Comparison of ENCODE assay signal across 10 mouse cellular contexts in the genomic region with DNA sequence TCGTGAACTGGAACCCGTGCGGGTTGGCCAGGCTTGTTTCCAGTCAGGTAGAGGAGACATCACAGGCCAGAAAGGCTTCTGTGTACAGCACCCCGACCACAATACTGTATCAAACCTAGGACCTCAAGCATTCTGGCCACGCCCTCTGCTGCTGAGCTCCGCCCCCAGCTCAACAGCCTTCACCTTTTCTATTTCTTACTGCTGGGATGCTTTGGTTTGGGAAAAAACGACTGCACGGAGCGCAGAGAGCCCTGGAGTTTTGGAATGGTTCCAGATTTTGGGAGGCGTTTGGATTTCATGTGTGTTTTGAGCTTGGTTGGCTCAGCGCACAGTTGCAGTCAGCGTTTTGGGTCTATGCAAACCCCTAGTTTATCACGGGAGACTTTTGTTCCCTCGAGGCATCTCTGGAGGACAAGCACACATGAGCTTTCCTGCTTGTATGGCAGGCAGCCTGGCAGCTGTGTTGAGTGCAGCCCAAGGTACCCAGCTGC. TPM values are rescaled to one million over a fixed set of nuclear protein-coding genes. Genes with fewer than 3 reads are reported as not detected.
A peak's percentile ranks its signal among the peaks of the same experiment; 100 is the strongest.
DNase-seq lines count a peak whose midpoint lies in the region; ATAC-seq and TF ChIP-seq lines count a peak whose summit lies in the region.
"Had no signal": no experiment of that assay in that cellular context is flagged by ENCODE, and none has a peak within 500 bp of the region (broad histone marks: within the 10 kb centered on the region; RNA-seq: fewer than 3 reads in every experiment).

No protein-coding gene starts in this region.

- no peak overlapping the region for H3K27ac ChIP-seq in forebrain, postnatal 0 days (ENCODE audit: low read depth, low read length)
- H3K27ac ChIP-seq in forebrain, embryonic 12.5 days = no peak overlapping the region
- peak overlapping the region; percentile 30; the same call in 1 of the 2 replicates for H3K27ac ChIP-seq in limb, embryonic 15.5 days
- no peak overlapping the region for H3K27ac ChIP-seq in stomach, postnatal 0 days (replicated peaks)

- 0 out of 2 replicates have a peak, but pooled peaks cover 3% of the 10 kb centered on the region for H3K4me1 ChIP-seq in forebrain, postnatal 0 days (ENCODE audit: insufficient read depth)
- H3K4me1 ChIP-seq in forebrain, embryonic 12.5 days = peaks cover 4% of the 10 kb centered on the region; the same call in 1 of the 2 replicates
- peaks cover 10% of the 10 kb centered on the region for H3K4me1 ChIP-seq in limb, embryonic 15.5 days
- no peaks in the 10 kb centered on the region for H3K4me1 ChIP-seq in stomach, postnatal 0 days (replicated peaks; ENCODE audit: control insufficient read depth, insufficient read depth)

- H3K4me2 ChIP-seq in forebrain, postnatal 0 days (ENCODE audit: low read depth) = no peak overlapping the region
- H3K4me2 ChIP-seq in forebrain, embryonic 12.5 days = no peak overlapping the region
- H3K4me2 ChIP-seq in limb, embryonic 15.5 days = no peak overlapping the region
- no peak overlapping the region for H3K4me2 ChIP-seq in stomach, postnatal 0 days (replicated peaks; ENCODE audit: low read depth)

- H3K36me3 ChIP-seq in forebrain, postnatal 0 days (ENCODE audit: insufficient read depth) = peaks cover 8% of the 10 kb centered on the region
- no peaks in the 10 kb centered on the region for H3K36me3 ChIP-seq in forebrain, embryonic 12.5 days (replicated peaks)
- 0 out of 2 replicates have a peak, but pooled peaks cover 3% of the 10 kb centered on the region for H3K36me3 ChIP-seq in limb, embryonic 15.5 days
- no peaks in the 10 kb centered on the region for H3K36me3 ChIP-seq in stomach, postnatal 0 days (ENCODE audit: control insufficient read depth, insufficient read depth, low read length)
- H3K36me3 ChIP-seq: G1E had no signal

- no peak overlapping the region for H3K9ac ChIP-seq in forebrain, postnatal 0 days
- H3K9ac ChIP-seq in forebrain, embryonic 12.5 days = no peak overlapping the region
- no peak overlapping the region for H3K9ac ChIP-seq in limb, embryonic 15.5 days
- H3K9ac ChIP-seq in stomach, postnatal 0 days (ENCODE audit: low read length) = no peak overlapping the region
- H3K9ac ChIP-seq: heart, embryonic 15.5 days had no signal

- TF ChIP-seq CTCF in forebrain, postnatal 0 days (IDR thresholded peaks at IDR 0.05; ENCODE audit: low read depth) = no peak
- no peak for TF ChIP-seq CTCF in stomach, postnatal 0 days (IDR thresholded peaks at IDR 0.05; ENCODE audit: low read depth)

- ATAC-seq in forebrain, postnatal 0 days = no peak
- ATAC-seq in forebrain, embryonic 12.5 days (ENCODE audit: low FRiP score) = no peak
- ATAC-seq in limb, embryonic 15.5 days (ENCODE audit: insufficient number of reproducible peaks, low FRiP score, low TSS enrichment, low read depth) = peak; percentile 21; the same call in 1 of the 2 replicates
- 0 out of 2 replicates have a peak, but pooled peaks have one; percentile 22 for ATAC-seq in stomach, postnatal 0 days (ENCODE audit: low FRiP score, low TSS enrichment)

- TF ChIP-seq EP300 in stomach, postnatal 0 days (optimal IDR thresholded peaks at IDR 0.05) = no peak

- no peak overlapping the region for H3K4me3 ChIP-seq in forebrain, postnatal 0 days (ENCODE audit: low read depth, low read length)
- no peak overlapping the region for H3K4me3 ChIP-seq in forebrain, embryonic 12.5 days (replicated peaks)
- no peak overlapping the region for H3K4me3 ChIP-seq in limb, embryonic 15.5 days
- no peak overlapping the region for H3K4me3 ChIP-seq in stomach, postnatal 0 days (ENCODE audit: low read depth, low read length)
- H3K4me3 ChIP-seq: heart, embryonic 15.5 days had no signal

- no peaks in the 10 kb centered on the region for H3K9me3 ChIP-seq in forebrain, postnatal 0 days (ENCODE audit: low read length)
- H3K9me3 ChIP-seq in forebrain, embryonic 12.5 days = no peaks in the 10 kb centered on the region
- H3K9me3 ChIP-seq in limb, embryonic 15.5 days = no peaks in the 10 kb centered on the region
- no peaks in the 10 kb centered on the region for H3K9me3 ChIP-seq in stomach, postnatal 0 days (ENCODE audit: control insufficient read depth, low read length)
- H3K9me3 ChIP-seq: heart, embryonic 15.5 days had no signal

- WGBS in forebrain, postnatal 0 days = 49% methylated on average over 14 of the region's 14 CpGs
- 76% methylated on average over 14 of the region's 14 CpGs for WGBS in forebrain, embryonic 12.5 days
- WGBS in limb, embryonic 15.5 days = 47% methylated on average over 14 of the region's 14 CpGs
- WGBS in stomach, postnatal 0 days = 47% methylated on average over 14 of the region's 14 CpGs

- peak; percentile 41 for DNase-seq in forebrain, postnatal 0 days
- peak; percentile 5 for DNase-seq in ovary, postnatal 36 days (ENCODE audit: low spot score)
- no peak for DNase-seq in ovary, postnatal 10 days (ENCODE audit: low spot score)
- DNase-seq in stomach, postnatal 0 days (ENCODE audit: low spot score) = peak; percentile 35
- DNase-seq in layer of hippocampus, adult 11-12 months (ENCODE audit: low spot score) = no peak
- DNase-seq in layer of hippocampus, adult 9-10 months (ENCODE audit: low spot score) = no peak

- no peaks in the 10 kb centered on the region for H3K27me3 ChIP-seq in forebrain, postnatal 0 days (ENCODE audit: insufficient read depth, low read length)
- no peaks in the 10 kb centered on the region for H3K27me3 ChIP-seq in forebrain, embryonic 12.5 days
- no peaks in the 10 kb centered on the region for H3K27me3 ChIP-seq in limb, embryonic 15.5 days
- no peaks in the 10 kb centered on the region for H3K27me3 ChIP-seq in stomach, postnatal 0 days (ENCODE audit: control insufficient read depth, insufficient read depth, low read length)
- H3K27me3 ChIP-seq: heart, embryonic 15.5 days had no signal

RNA-seq across cellular contexts. Expression of gene Fam174b, which starts 32.2 kb away (rescaled TPM):
- 44.9 and 49.1 TPM in 2 replicates for total RNA-seq in forebrain, postnatal 0 days (2014; rRNA removed)
- polyA plus RNA-seq in forebrain, postnatal 0 days (2015; fragmentation: Nextera tagmentation; extraction: Ambion mirVana) = 30.7 and 35.6 TPM in 2 replicates
- 23.4 and 26.7 TPM in 2 replicates for polyA plus RNA-seq in forebrain, embryonic 12.5 days (2016; fragmentation: Nextera tagmentation; extraction: Ambion mirVana)
- polyA plus RNA-seq in limb, embryonic 15.5 days (2015; fragmentation: Nextera tagmentation; extraction: Ambion mirVana) = 37.5 and 40.9 TPM in 2 replicates
- polyA plus RNA-seq in stomach, postnatal 0 days (2015; fragmentation: Nextera tagmentation; extraction: Ambion mirVana) = 48.6 and 49.2 TPM in 2 replicates

Comparison
In these comparisons a context has a peak if more than half of its experiments do, and no peak if none do; other contexts are left out.
1. DNase-seq: peak in forebrain, postnatal 0 days (single experiment), ovary, postnatal 36 days (single experiment) and stomach, postnatal 0 days (single experiment); none in ovary, postnatal 10 days (single experiment), layer of hippocampus, adult 11-12 months (single experiment) and layer of hippocampus, adult 9-10 months (single experiment).
2. ATAC-seq: peak in limb, embryonic 15.5 days (single experiment) and stomach, postnatal 0 days (single experiment); none in forebrain, postnatal 0 days (single experiment) and forebrain, embryonic 12.5 days (single experiment).